Mouse (Mus musculus) hindbrain, embryonic 16.5 days (tissue): Measurements from ENCODE around the gene Cldn4. TPM values are rescaled to one million over a fixed set of nuclear protein-coding genes. Genes with fewer than 3 reads are reported as not detected.

Experiments used
- ATAC-seq: fragments of 200-750 bp; cut with Nextera tagmentation; 2 replicates; pipeline ENCODE4 v1.8.0; 2017; ENCODE audit warnings: moderate TSS enrichment, moderate library complexity
- H3K27ac ChIP-seq: fragments of 300-500 bp; sonication (generic); 2 replicates; pipeline ENCODE4 v1.5.1; 2014; ENCODE audit warnings: low read depth, mild to moderate bottlenecking, control low read depth, low read length, moderate library complexity
- H3K27me3 ChIP-seq: fragments of 300-500 bp; sonication (generic); replicated peaks from 2 replicates; pipeline ENCODE4 v1.6.1; 2014; ENCODE audit warnings: low read length; ENCODE audit not compliant: control insufficient read depth, insufficient read depth
- H3K36me3 ChIP-seq: fragments of 300-500 bp; sonication (generic); 2 replicates; pipeline ENCODE4 v1.6.1; 2014; ENCODE audit warnings: mild to moderate bottlenecking, low read length, moderate library complexity, mixed read lengths; ENCODE audit not compliant: control insufficient read depth, insufficient read depth
- H3K4me1 ChIP-seq: fragments of 300-500 bp; sonication (generic); 2 replicates; pipeline ENCODE4 v1.6.1; 2014; ENCODE audit warnings: low read depth, low read length; ENCODE audit not compliant: control insufficient read depth, insufficient read depth
- H3K4me2 ChIP-seq: fragments of 300-500 bp; sonication (generic); 2 replicates; pipeline ENCODE4 v1.6.1; 2014; ENCODE audit warnings: mild to moderate bottlenecking, low read length, control low read depth, moderate library complexity
- H3K4me3 ChIP-seq: fragments of 300-500 bp; sonication (generic); 2 replicates; pipeline ENCODE4 v1.5.1; 2014; ENCODE audit warnings: mild to moderate bottlenecking, low read length, control low read depth, moderate library complexity
- H3K9ac ChIP-seq: fragments of 300-500 bp; sonication (generic); 2 replicates; pipeline ENCODE4 v1.6.1; 2014; ENCODE audit warnings: low read depth, mild to moderate bottlenecking, control low read depth, low read length, moderate library complexity
- H3K9me3 ChIP-seq: fragments of 300-500 bp; sonication (generic); 2 replicates; pipeline ENCODE4 v1.6.1; 2014; ENCODE audit warnings: mild to moderate bottlenecking, low read length, moderate library complexity; ENCODE audit not compliant: control insufficient read depth
- WGBS: fragments of 180-500 bp; shearing (Covaris S2); extraction: QIAGEN DNeasy Blood & Tissue Kit; methylation state at CpG from one replicate; pipeline ENCODE4 v1.1.7; 2014; 5-methylcytosine and 5-hydroxymethylcytosine counted together
- polyA plus RNA-seq: library from polyadenylated mRNA; unstranded; fragments of >200 nt; fragmentation: Nextera tagmentation; extraction: Ambion mirVana; gene quantifications from 2 replicates; pipeline ENCODE4 v1.2.1, GENCODE M21; 2015

Gene Cldn4
- not detected in 2 replicates for polyA plus RNA-seq

GRCm38 (mm10) chr5:134946857-134947255, at the start of gene Cldn4:
Gene Cldn4, minus strand, starts transcription at chr5:134946934.
- Histone ChIP-seq H3K4me1 (peaks cover 5% of the 10 kb centered on the region; the same call in 1 of the 2 replicates), H3K27me3 (peaks cover 12% of the 10 kb centered on the region), H3K9me3 (no peaks in the 10 kb centered on the region), H3K4me3 (no peak within 1 kb of the TSS), H3K36me3 (no peaks in the 10 kb centered on the region), H3K4me2 (no peak within 1 kb of the TSS), H3K27ac (no peak within 1 kb of the TSS), H3K9ac (no peak within 1 kb of the TSS)
- WGBS = 15% methylated on average over 11 of the region's 11 CpGs
- ATAC-seq = no peak

GRCm38 (mm10) chr5:134992566-134992965, 45.8 kb upstream of the Cldn4 start:
- H3K36me3 ChIP-seq = no peaks in the 10 kb centered on the region
- no peaks in the 10 kb centered on the region for H3K9me3 ChIP-seq
- no peak overlapping the region for H3K9ac ChIP-seq
- no peak overlapping the region for H3K4me3 ChIP-seq
- no peak for ATAC-seq
- H3K4me2 ChIP-seq = no peak overlapping the region
- H3K4me1 ChIP-seq = no peaks in the 10 kb centered on the region
- 89% methylated on average over 5 of the region's 5 CpGs for WGBS
- H3K27ac ChIP-seq = no peak overlapping the region
- peaks cover 13% of the 10 kb centered on the region for H3K27me3 ChIP-seq

GRCm38 (mm10) chr5:134989741-134990140, 43.0 kb upstream of the Cldn4 start:
- H3K4me1 ChIP-seq = peaks cover 11% of the 10 kb centered on the region
- no peaks in the 10 kb centered on the region for H3K9me3 ChIP-seq
- peaks cover 39% of the 10 kb centered on the region for H3K27me3 ChIP-seq
- no peak overlapping the region for H3K27ac ChIP-seq
- WGBS = 77% methylated on average over 6 of the region's 6 CpGs
- no peak for ATAC-seq
- no peak overlapping the region for H3K4me2 ChIP-seq
- H3K9ac ChIP-seq = no peak overlapping the region
- H3K36me3 ChIP-seq = no peaks in the 10 kb centered on the region
- no peak overlapping the region for H3K4me3 ChIP-seq

GRCm38 (mm10) chr5:134989166-134989565, 42.4 kb upstream of the Cldn4 start:
- Histone ChIP-seq H3K4me2 (no peak overlapping the region), H3K4me1 (peaks cover 11% of the 10 kb centered on the region), H3K27ac (no peak overlapping the region), H3K9ac (no peak overlapping the region), H3K36me3 (no peaks in the 10 kb centered on the region), H3K4me3 (no peak overlapping the region), H3K27me3 (peaks cover 40% of the 10 kb centered on the region), H3K9me3 (no peaks in the 10 kb centered on the region)
- ATAC-seq = no peak
- WGBS = 74% methylated on average over 11 of the region's 11 CpGs

GRCm38 (mm10) chr5:134986298-134987268, 39.8 kb upstream of the Cldn4 start:
- no peaks in the 10 kb centered on the region for H3K36me3 ChIP-seq
- peaks cover 40% of the 10 kb centered on the region for H3K27me3 ChIP-seq
- 3% methylated on average over 79 of the region's 79 CpGs for WGBS
- no peaks in the 10 kb centered on the region for H3K9me3 ChIP-seq
- H3K4me2 ChIP-seq = peak overlapping the region; percentile 42
- peak; percentile 37; the same call in 1 of the 2 replicates for ATAC-seq
- peak overlapping the region; percentile 34 for H3K4me3 ChIP-seq
- H3K9ac ChIP-seq = peak overlapping the region; percentile 47
- no peak overlapping the region for H3K27ac ChIP-seq
- H3K4me1 ChIP-seq = peaks cover 11% of the 10 kb centered on the region

GRCm38 (mm10) chr5:134985633-134986297, 39.0 kb upstream of the Cldn4 start, which contains the start of gene Cldn3:
Gene Cldn3, plus strand, starts transcription at chr5:134986214.
- Histone ChIP-seq H3K9ac (peak within 1 kb of the TSS; percentile 47), H3K4me3 (peak within 1 kb of the TSS; percentile 34), H3K27ac (no peak within 1 kb of the TSS), H3K27me3 (peaks cover 40% of the 10 kb centered on the region), H3K4me2 (peak within 1 kb of the TSS; percentile 42), H3K9me3 (no peaks in the 10 kb centered on the region), H3K4me1 (peaks cover 11% of the 10 kb centered on the region), H3K36me3 (no peaks in the 10 kb centered on the region)
- ATAC-seq = peak; percentile 52
- 2% methylated on average over 24 of the region's 25 CpGs for WGBS

GRCm38 (mm10) chr5:134983771-134984170, 37.0 kb upstream of the Cldn4 start:
- ATAC-seq = no peak
- H3K27ac ChIP-seq = no peak overlapping the region
- peaks cover 37% of the 10 kb centered on the region for H3K27me3 ChIP-seq
- H3K4me3 ChIP-seq = no peak overlapping the region
- no peaks in the 10 kb centered on the region for H3K9me3 ChIP-seq
- no peaks in the 10 kb centered on the region for H3K36me3 ChIP-seq
- WGBS = 9% methylated on average over 3 of the region's 3 CpGs
- H3K4me1 ChIP-seq = peaks cover 11% of the 10 kb centered on the region
- no peak overlapping the region for H3K4me2 ChIP-seq
- H3K9ac ChIP-seq = no peak overlapping the region

GRCm38 (mm10) chr5:134983111-134983510, 36.4 kb upstream of the Cldn4 start:
- H3K9me3 ChIP-seq = no peaks in the 10 kb centered on the region
- H3K4me2 ChIP-seq = no peak overlapping the region
- no peak for ATAC-seq
- peaks cover 11% of the 10 kb centered on the region for H3K4me1 ChIP-seq
- H3K9ac ChIP-seq = no peak overlapping the region
- H3K27ac ChIP-seq = no peak overlapping the region
- no peak overlapping the region for H3K4me3 ChIP-seq
- no peaks in the 10 kb centered on the region for H3K36me3 ChIP-seq
- 100% methylated on average over 1 of the region's 1 CpGs for WGBS
- H3K27me3 ChIP-seq = peaks cover 33% of the 10 kb centered on the region

GRCm38 (mm10) chr5:134981149-134981548, 34.4 kb upstream of the Cldn4 start:
- WGBS = 67% methylated on average over 10 of the region's 10 CpGs
- H3K4me3 ChIP-seq = no peak overlapping the region
- no peak for ATAC-seq
- H3K9ac ChIP-seq = no peak overlapping the region
- no peak overlapping the region for H3K4me2 ChIP-seq
- no peak overlapping the region for H3K27ac ChIP-seq
- H3K27me3 ChIP-seq = peaks cover 14% of the 10 kb centered on the region
- H3K36me3 ChIP-seq = no peaks in the 10 kb centered on the region
- H3K4me1 ChIP-seq = peaks cover 6% of the 10 kb centered on the region
- no peaks in the 10 kb centered on the region for H3K9me3 ChIP-seq
